Mouse (Mus musculus) embryonic facial prominence, embryonic 15.5 days (tissue): ENCODE measurements at regions not wholly inside any gene's neighbourhood (a gene's known extent, or its start where the extent isn't known, plus 50 kb on each side); places are given as distances from the start of the nearest gene placed in this dataset.

ENCODE experiments used
- ATAC-seq: fragments of 200-750 bp; cut with Nextera tagmentation; 2 replicates; pipeline ENCODE4 v1.8.0; 2017; ENCODE audit warnings: low read depth, moderate TSS enrichment; ENCODE audit not compliant: insufficient number of reproducible peaks, low FRiP score, low TSS enrichment
- H3K27ac ChIP-seq: fragments of 300-500 bp; sonication (generic); replicated peaks from 2 replicates; pipeline ENCODE4 v1.5.1; 2015; ENCODE audit warnings: mild to moderate bottlenecking, inconsistent platforms
- H3K27me3 ChIP-seq: fragments of 300-500 bp; sonication (generic); 2 replicates; pipeline ENCODE4 v1.6.1; 2015; ENCODE audit warnings: inconsistent platforms
- H3K36me3 ChIP-seq: fragments of 300-500 bp; sonication (generic); 2 replicates; pipeline ENCODE4 v1.6.1; 2015; ENCODE audit warnings: mild to moderate bottlenecking, inconsistent platforms
- H3K4me1 ChIP-seq: fragments of 300-500 bp; sonication (generic); 2 replicates; pipeline ENCODE4 v1.6.1; 2015; ENCODE audit warnings: inconsistent platforms
- H3K4me2 ChIP-seq: fragments of 300-500 bp; sonication (generic); replicated peaks from 2 replicates; pipeline ENCODE4 v1.6.1; 2015; ENCODE audit warnings: mild to moderate bottlenecking, inconsistent platforms
- H3K4me3 ChIP-seq: fragments of 300-500 bp; sonication (generic); replicated peaks from 2 replicates; pipeline ENCODE4 v1.5.1; 2015; ENCODE audit warnings: mild to moderate bottlenecking, inconsistent platforms
- H3K9ac ChIP-seq: fragments of 300-500 bp; sonication (generic); 2 replicates; pipeline ENCODE4 v1.6.1; 2015; ENCODE audit warnings: inconsistent platforms
- H3K9me3 ChIP-seq: fragments of 300-500 bp; sonication (generic); replicated peaks from 2 replicates; pipeline ENCODE4 v1.6.1; 2016; ENCODE audit warnings: inconsistent platforms
- WGBS: fragments of 180-500 bp; shearing (Covaris S2); methylation state at CpG from one replicate; pipeline ENCODE4 v1.1.7; 2015; 5-methylcytosine and 5-hydroxymethylcytosine counted together

DNA sequence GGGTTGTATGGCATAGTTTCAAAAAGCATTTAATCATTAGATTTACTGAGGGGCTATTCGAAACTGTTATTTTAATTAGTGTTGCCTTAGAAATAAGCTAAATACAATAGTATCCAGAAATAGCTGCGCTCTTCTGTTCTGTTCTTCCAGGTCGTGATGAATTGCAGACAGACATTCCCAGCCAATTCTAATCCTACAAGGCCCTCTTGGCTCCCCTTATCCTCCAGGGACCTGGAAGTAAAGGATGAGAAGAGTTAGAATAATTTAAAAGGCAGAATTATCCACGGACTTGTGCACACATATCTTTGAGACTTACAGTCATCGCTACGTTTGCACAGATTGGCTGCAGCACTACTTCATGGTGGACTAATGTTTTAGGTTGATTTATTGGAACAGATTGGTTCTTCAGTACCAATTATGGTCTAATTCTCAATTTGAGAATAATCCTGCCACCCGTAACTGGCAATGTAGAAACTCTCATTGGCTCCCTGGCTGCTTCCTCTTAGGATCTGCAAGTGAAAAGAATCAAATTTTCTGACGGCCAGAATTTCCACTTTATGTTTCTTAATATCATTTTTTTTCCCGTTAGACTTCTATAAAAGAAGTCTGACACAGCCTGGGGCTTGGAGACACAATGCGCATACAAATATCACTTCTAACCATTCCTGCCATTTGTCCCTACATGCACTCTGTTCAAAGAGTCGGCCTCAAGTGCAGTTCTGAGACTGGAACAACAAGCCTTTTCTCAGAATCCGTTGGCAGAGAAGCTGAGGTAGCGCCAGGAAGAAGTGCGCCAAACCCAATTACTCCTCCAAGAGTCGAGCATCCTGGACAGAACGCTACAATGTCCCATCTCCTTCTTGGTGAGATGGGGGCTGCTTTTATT, 225.4 kb downstream of the Dusp6 start:
- H3K4me3 ChIP-seq: no peak overlapping the region
- 67% methylated on average over 16 of the region's 16 CpGs for WGBS
- no peak overlapping the region for H3K27ac ChIP-seq
- H3K9me3 ChIP-seq: no peaks in the 10 kb centered on the region
- H3K4me1 ChIP-seq: no peaks in the 10 kb centered on the region
- no peak overlapping the region for H3K9ac ChIP-seq
- no peak for ATAC-seq
- H3K4me2 ChIP-seq: no peak overlapping the region
- no peaks in the 10 kb centered on the region for H3K27me3 ChIP-seq
- no peaks in the 10 kb centered on the region for H3K36me3 ChIP-seq

DNA sequence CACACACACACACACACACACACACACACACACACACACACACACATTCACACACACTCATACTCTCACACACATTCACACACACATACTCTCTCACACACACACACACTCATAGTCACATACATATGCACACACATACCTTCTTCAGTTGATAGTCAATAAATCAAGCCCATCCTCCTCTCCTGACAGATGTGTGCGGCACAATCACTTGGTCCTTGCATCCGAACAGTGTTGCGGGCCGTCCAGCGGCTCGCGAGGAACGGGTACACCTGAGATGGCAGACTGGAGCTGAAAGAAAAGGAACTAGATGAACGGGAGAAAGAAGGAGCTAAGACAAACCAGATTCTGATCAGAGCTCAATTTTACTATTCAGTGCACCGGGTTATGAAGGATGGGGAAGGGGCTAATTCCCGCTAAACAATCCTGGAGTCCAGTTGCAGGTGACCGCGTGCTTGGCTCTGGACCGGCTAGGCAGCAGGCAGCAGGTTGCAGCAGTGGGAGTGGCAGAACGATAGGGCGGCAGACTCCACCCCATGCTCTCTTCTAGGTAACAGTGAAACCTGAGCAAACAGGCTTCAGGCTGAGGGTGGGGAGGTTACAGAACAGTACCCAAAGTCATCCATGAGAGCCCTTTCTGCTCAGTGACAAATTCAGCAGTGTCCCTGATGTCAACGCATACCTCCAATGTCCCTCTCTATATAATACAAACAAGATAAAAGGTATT, 247.8 kb downstream of the Csl start:
- H3K27ac ChIP-seq: no peak overlapping the region

DNA sequence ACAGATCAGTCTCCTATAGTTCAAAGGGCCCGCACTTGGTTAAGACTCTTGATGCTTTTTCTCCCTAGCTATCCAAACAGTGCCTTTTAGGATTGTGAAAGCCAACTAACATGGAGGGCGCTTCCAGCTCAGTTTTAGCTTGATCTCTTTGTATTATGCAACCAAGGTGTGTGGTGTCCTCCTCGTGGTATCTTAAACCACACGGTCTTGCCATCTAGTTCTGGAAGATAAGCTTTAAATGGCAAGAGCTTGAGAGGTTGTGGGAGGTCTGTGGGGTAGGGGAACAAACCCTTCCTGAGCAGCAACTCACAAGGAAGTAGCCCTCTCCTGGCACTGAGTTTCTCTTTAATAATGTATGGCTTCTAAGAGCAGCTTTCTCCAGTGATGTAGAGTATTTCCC, 241.5 kb downstream of the Csl start:
- no peak for ATAC-seq
- WGBS: 87% methylated on average over 4 of the region's 4 CpGs

More for the DNA sequence above, 247.8 kb downstream of the Csl start:
- no peaks in the 10 kb centered on the region; the same call in 1 of the 2 replicates for H3K4me1 ChIP-seq
- H3K9ac ChIP-seq: no peak overlapping the region
- H3K9me3 ChIP-seq: no peaks in the 10 kb centered on the region
- 64% methylated on average over 17 of the region's 17 CpGs for WGBS
- no peak overlapping the region for H3K4me2 ChIP-seq
- H3K36me3 ChIP-seq: no peaks in the 10 kb centered on the region
- no peaks in the 10 kb centered on the region for H3K27me3 ChIP-seq
- no peak overlapping the region for H3K4me3 ChIP-seq
- ATAC-seq: no peak

DNA sequence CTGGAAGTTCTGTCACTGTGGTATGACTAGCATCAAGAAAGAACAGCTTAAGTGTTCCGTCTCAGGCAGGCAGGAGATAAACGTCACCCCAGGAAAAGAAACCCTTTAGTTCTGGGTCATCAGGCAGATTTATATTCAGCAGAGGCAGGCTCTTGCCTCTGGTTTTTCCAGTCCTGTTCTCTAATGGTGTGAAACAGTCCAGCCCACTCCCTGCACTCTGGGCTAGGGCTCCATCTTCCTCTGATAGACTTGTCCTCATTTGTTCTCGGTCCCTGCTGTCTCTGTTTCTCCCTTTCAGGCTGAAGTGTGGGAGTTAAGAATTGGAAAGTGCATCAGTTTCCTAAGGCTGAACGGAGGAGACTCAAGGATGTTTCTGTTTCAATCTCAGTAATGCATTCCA, 240.0 kb downstream of the Csl start:
- Histone ChIP-seq H3K27me3 (no peaks in the 10 kb centered on the region), H3K9ac (no peak overlapping the region), H3K27ac (peak overlapping the region; percentile 13; the same call in 1 of the 2 replicates), H3K4me2 (peak overlapping the region; percentile 31), H3K4me3 (no peak overlapping the region), H3K9me3 (no peaks in the 10 kb centered on the region), H3K4me1 (peaks cover 10% of the 10 kb centered on the region), H3K36me3 (no peaks in the 10 kb centered on the region)
- 24% methylated on average over 4 of the region's 4 CpGs for WGBS
- ATAC-seq: no peak

More for the DNA sequence above, 241.5 kb downstream of the Csl start:
- Histone ChIP-seq H3K9me3 (no peaks in the 10 kb centered on the region), H3K4me1 (0 out of 2 replicates have a peak, but pooled peaks cover 5% of the 10 kb centered on the region), H3K9ac (no peak overlapping the region), H3K4me2 (no peak overlapping the region), H3K27ac (no peak overlapping the region), H3K4me3 (no peak overlapping the region), H3K36me3 (no peaks in the 10 kb centered on the region), H3K27me3 (no peaks in the 10 kb centered on the region)

DNA sequence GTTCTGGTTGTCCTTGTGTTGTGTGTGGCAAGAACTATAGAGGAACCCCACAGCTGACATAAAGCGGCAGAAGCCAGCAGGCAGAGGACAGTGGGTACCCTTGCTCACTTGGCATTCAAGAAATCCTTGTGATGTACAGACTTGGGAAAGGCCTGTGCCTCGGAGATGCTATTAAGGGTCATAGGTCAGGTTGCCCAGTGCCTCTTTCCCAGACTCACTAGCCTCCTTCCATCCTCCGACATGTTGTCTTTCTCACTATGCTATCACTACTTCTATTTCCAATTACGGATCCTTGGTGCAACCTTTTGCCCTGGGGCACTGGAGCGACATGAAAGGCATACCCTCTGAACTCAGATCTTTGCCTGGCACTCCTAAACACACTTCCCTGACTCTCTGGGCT, 235.6 kb downstream of the Csl start:
- 77% methylated on average over 5 of the region's 5 CpGs for WGBS
- ATAC-seq: no peak
- no peak overlapping the region for H3K4me2 ChIP-seq

DNA sequence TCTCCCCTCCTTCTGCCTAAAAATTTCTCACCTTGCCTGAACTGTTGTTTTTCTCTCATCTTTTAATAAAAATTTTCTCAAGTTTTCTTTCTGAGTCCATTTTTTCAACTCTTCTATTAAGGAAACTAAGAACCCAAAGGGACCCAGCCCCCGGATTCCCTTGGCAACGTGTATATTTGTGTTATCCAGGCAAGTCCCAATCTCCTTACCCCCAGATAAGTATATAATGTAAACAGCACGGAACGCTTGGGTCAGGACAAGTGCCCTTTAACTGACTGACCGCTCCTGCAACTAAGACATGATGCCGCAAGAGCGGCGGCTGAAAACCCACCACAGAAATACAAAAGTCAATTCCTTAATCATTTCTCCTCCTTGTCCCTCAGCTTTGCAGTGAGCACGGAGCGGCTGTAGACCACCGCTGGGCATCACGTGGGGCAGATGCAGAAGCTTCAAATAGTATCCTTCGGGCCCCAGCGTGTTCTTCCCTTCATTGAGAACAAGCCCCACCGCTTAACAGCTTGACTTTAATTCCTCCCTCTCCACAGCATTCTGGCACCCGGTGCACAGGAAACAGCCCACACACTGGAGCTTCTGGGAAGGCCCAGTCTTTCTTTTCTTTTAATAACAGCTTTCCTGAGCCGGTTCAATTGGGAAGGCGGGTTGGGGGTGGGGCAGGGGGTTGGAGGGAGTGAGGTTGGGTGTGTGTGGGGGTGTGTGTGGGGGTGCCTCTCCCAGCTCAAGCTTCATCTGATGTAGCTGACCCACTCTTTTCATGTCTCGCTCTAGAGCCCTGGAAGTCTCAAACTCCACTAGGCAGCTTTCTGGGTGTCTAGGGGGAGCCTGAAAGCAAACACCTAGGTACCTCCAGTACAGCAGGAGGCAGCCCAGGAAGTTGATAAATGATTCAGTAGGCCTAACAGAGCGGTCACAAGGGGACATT, 234.9 kb downstream of the Csl start:
- peak overlapping the region; percentile 15; the same call in 1 of the 2 replicates for H3K4me2 ChIP-seq
- H3K4me3 ChIP-seq: no peak overlapping the region
- WGBS: 37% methylated on average over 20 of the region's 20 CpGs
- H3K27ac ChIP-seq: peak overlapping the region; percentile 34; the same call in 1 of the 2 replicates
- no peaks in the 10 kb centered on the region for H3K9me3 ChIP-seq
- no peak for ATAC-seq
- no peaks in the 10 kb centered on the region for H3K36me3 ChIP-seq
- no peak overlapping the region for H3K9ac ChIP-seq
- H3K4me1 ChIP-seq: peaks cover 13% of the 10 kb centered on the region
- no peaks in the 10 kb centered on the region for H3K27me3 ChIP-seq

More for the DNA sequence above, 235.6 kb downstream of the Csl start:
- H3K27ac ChIP-seq: no peak overlapping the region
- no peaks in the 10 kb centered on the region for H3K27me3 ChIP-seq
- H3K4me1 ChIP-seq: peaks cover 16% of the 10 kb centered on the region
- no peaks in the 10 kb centered on the region for H3K36me3 ChIP-seq
- no peak overlapping the region for H3K4me3 ChIP-seq
- no peak overlapping the region for H3K9ac ChIP-seq
- no peaks in the 10 kb centered on the region for H3K9me3 ChIP-seq

DNA sequence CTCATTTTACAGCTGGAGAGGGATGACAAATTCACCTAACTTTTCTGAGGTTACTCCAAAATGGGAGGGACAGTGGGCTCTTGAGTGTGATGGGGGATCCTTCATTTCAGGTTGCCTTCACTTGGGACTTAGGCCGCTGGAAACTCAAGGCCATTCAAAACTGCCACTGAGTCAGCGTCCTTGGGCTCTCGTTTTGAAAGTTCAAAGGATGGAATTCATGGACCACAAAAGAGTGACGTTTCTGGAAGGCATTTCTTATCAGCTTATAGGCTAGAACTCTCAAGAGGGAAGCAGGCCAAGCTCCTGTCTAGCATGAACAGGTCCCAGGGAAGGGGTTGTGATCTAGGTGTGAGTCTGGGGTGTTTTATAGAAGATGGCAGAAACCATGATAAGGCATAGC, 233.3 kb downstream of the Csl start:
- Histone ChIP-seq H3K9ac (no peak overlapping the region), H3K4me3 (no peak overlapping the region), H3K4me2 (no peak overlapping the region), H3K27ac (no peak overlapping the region), H3K9me3 (no peaks in the 10 kb centered on the region), H3K4me1 (peaks cover 10% of the 10 kb centered on the region), H3K36me3 (no peaks in the 10 kb centered on the region), H3K27me3 (no peaks in the 10 kb centered on the region)
- ATAC-seq: no peak
- 89% methylated on average over 4 of the region's 4 CpGs for WGBS

DNA sequence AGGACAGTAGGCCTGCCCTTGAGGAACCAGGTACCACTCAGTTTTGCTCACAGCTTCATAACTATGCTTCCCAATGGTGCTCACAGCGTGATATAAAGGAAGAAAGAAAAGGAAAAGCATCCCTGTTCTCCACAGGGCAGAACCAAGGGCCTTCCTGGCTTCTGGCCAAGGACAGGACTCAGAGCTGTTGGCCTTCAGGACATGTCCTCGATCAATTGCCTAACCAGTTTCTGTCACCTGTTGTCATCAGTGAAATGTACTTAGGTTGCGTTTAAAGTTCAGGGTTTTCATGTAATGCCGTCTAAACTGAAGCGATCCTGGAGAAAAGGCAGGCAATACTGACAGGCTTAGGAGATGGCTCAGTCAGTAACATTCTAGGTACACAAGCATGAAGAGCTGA, 232.9 kb downstream of the Csl start:
- H3K4me1 ChIP-seq: peaks cover 10% of the 10 kb centered on the region
- H3K27ac ChIP-seq: no peak overlapping the region
- no peak for ATAC-seq
- H3K4me2 ChIP-seq: no peak overlapping the region
- H3K9me3 ChIP-seq: no peaks in the 10 kb centered on the region
- no peaks in the 10 kb centered on the region for H3K36me3 ChIP-seq
- 86% methylated on average over 5 of the region's 5 CpGs for WGBS
- H3K9ac ChIP-seq: no peak overlapping the region
- H3K27me3 ChIP-seq: no peaks in the 10 kb centered on the region
- no peak overlapping the region for H3K4me3 ChIP-seq

DNA sequence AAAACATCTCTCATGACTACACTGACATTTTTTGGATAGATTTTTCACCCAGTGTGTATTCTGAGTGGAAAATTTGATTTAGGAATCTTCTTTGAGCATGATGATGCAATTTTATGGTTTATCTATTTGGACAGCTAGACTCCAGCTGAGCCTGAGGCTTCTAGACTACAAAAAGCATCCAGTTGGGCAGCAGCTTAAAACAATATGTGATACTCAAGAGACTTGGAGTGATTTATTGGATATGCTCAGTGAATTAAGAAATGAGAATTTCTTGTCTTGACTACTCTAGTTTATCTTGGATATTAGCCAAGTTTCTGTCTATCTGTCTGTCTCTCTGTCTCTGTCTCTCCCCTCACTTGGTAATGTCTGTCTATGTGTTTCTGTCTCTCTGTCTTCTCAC, 228.4 kb downstream of the Csl start:
- Histone ChIP-seq H3K27ac (no peak overlapping the region), H3K4me3 (no peak overlapping the region), H3K27me3 (no peaks in the 10 kb centered on the region), H3K4me2 (no peak overlapping the region), H3K36me3 (no peaks in the 10 kb centered on the region), H3K9ac (no peak overlapping the region), H3K9me3 (no peaks in the 10 kb centered on the region), H3K4me1 (peaks cover 11% of the 10 kb centered on the region)
- ATAC-seq: no peak

DNA sequence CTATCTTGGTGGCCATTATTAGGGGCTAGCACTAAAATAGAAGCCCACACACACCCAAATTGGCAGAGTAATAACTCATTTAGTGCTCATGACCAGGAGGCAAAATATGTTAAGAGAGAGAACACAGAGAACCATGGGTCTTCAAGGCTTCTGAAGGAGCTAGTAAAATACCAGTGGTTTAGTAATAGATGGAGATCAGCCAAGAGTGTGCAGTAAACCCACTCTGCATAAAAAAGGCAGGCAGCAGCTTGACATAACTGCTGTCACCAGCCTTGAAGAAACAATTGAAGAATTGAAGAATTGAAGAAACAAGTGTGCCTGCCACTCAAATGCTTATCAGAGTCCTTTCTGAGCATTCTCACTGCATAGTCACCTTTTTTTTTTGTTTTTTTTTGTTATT, 227.9 kb downstream of the Csl start:
- Histone ChIP-seq H3K4me3 (no peak overlapping the region), H3K4me1 (peaks cover 11% of the 10 kb centered on the region), H3K36me3 (no peaks in the 10 kb centered on the region), H3K9ac (no peak overlapping the region), H3K4me2 (no peak overlapping the region), H3K27ac (no peak overlapping the region), H3K9me3 (no peaks in the 10 kb centered on the region), H3K27me3 (no peaks in the 10 kb centered on the region)
- no peak for ATAC-seq

DNA sequence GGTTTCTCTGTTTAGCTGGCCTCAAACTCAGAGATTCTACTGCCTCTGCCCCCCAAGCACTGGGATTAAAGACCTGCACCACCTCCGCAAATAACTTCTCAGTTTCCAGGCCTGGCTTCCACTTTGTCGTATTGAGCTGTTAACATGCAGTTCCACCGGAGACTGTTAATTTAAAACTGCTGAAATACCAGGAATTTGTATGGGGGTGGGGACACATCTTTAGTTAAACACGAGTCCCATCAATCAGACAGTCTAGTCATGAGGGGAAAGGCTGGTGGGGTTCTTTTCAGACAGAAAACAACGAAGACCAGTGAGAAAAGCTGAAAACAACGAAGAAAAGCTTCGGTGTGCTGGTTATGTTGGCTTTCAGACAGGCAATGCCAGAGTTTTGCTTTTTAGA, 227.5 kb downstream of the Csl start:
- peak overlapping the region; percentile 11; the same call in 1 of the 2 replicates for H3K27ac ChIP-seq
- ATAC-seq: no peak

More for the DNA sequence above, 227.5 kb downstream of the Csl start:
- Histone ChIP-seq H3K4me2 (no peak overlapping the region), H3K27me3 (no peaks in the 10 kb centered on the region), H3K4me1 (peaks cover 11% of the 10 kb centered on the region), H3K9ac (no peak overlapping the region), H3K36me3 (no peaks in the 10 kb centered on the region), H3K4me3 (no peak overlapping the region), H3K9me3 (no peaks in the 10 kb centered on the region)
- 28% methylated on average over 7 of the region's 7 CpGs for WGBS
